Mouse (Mus musculus) olfactory bulb, adult 2 months (tissue): ENCODE results near the gene Nr2f1. TPM values are rescaled to one million over a fixed set of nuclear protein-coding genes. Genes with fewer than 3 reads are reported as not detected.

Experiments
- H3K27ac ChIP-seq: fragments of 200-500 bp; 2 replicates; pipeline ENCODE4 v1.5.1; 2012; ENCODE audit warnings: low read depth, low read length; ENCODE audit not compliant: insufficient read depth
- H3K4me1 ChIP-seq: fragments of 200-500 bp; 2 replicates; pipeline ENCODE4 v1.6.1; 2012; ENCODE audit warnings: low read length; ENCODE audit not compliant: control insufficient read depth, insufficient read depth
- H3K4me3 ChIP-seq: fragments of 200-500 bp; 2 replicates; pipeline ENCODE4 v1.5.1; 2012; ENCODE audit warnings: mild to moderate bottlenecking, low read depth, low read length, moderate library complexity; ENCODE audit not compliant: insufficient read depth
- CTCF ChIP-seq: fragments of 200-500 bp; IDR thresholded peaks from 2 replicates; pipeline ENCODE4 v1.5.1; 2012; ENCODE audit warnings: low read depth, mild to moderate bottlenecking, low read length, moderate library complexity; ENCODE audit not compliant: insufficient read depth
- POLR2A ChIP-seq: fragments of 200-500 bp; IDR thresholded peaks from 2 replicates; pipeline ENCODE4 v1.6.1; 2012; ENCODE audit warnings: mild to moderate bottlenecking, low read depth, low read length, moderate library complexity; ENCODE audit not compliant: insufficient read depth
- WGBS: fragments of 180-500 bp; shearing (Covaris S2); methylation state at CpG from one replicate; pipeline ENCODE4 v1.1.7; 2018; 5-methylcytosine and 5-hydroxymethylcytosine counted together
- polyA plus RNA-seq: library from polyadenylated mRNA; stranded (reverse); fragments of >200 nt; gene quantifications from 2 replicates; pipeline ENCODE4 v1.2.4, GENCODE M21; 2012; ENCODE audit warnings: low replicate concordance; ENCODE audit not compliant: missing spikeins, insufficient read depth, insufficient read length

The Nr2f1 gene
- polyA plus RNA-seq, 1 experiment, result not detected

DNA sequence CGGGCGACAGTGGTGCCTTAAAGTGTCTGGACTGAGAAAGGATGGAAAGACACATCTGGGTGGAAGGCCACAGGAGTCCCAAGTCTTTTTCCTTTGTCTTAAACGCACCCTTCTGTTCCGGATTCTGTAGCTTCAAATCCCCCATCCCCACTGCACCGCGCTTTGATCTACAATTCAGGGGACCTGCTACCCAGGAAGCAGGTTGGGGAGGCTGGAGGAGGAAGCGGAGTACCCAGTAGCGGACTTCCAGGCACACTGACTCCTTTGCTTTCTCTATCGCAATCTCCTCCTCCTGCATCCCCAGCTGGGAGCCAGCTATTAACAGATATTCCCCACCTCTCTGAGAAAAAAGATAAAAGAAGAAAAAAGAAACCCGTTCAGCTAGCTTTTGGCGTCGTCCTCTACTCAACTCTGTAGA, 10.1 kb upstream of the Nr2f1 start:
- WGBS, result 11% methylated on average over 12 of the region's 12 CpGs
- peak overlapping the region; percentile 41 for H3K4me3 ChIP-seq
- peak overlapping the region; percentile 71 for H3K27ac ChIP-seq
- H3K4me1 ChIP-seq, result peaks cover 24% of the 10 kb centered on the region
- TF ChIP-seq CTCF (no peak), POLR2A (no peak)

DNA sequence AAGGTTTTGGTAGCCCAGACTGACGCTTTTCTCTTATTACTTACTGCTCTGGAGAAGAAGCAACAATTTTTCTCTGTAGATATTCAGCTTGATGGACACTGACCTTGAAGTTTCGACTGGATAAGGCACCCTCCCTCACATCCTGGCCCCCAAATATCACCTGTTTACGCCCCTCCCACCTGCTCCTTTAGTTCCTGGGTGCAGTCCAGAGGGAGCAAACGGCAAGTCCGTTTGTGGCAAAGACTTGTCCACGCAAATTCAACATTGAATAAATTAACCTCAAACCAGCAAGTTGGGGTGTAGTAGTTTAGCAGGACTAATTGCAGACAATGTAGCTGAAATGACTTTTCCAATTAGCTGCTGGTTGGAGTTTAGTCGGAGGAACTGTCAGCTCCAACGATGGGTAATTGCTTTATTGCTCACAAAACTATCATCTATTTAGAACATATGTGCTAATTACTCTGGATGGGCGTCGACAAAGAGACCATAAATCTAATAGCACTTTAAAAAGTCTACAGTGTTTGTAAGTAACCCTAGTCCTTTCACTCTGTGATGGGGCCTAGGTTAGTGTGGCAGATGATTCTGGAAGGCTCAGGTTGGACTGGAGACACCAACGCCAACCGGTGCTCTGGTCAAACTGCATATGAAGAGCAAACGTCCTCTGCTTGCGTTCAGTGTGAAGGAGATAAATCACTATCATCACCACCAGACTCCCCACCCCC, 9.3 kb upstream of the Nr2f1 start:
- no peak for TF ChIP-seq CTCF
- no peak for TF ChIP-seq POLR2A
- Histone ChIP-seq H3K4me3 (no peak overlapping the region), H3K27ac (peak overlapping the region; percentile 42), H3K4me1 (peaks cover 24% of the 10 kb centered on the region)
- WGBS, result 25% methylated on average over 14 of the region's 14 CpGs

GRCm38 (mm10) chr13:78207796-78208645, 8.5 kb upstream of the Nr2f1 start:
- WGBS, result 25% methylated on average over 12 of the region's 12 CpGs
- no peak overlapping the region for H3K27ac ChIP-seq
- H3K4me3 ChIP-seq, result no peak overlapping the region
- peaks cover 25% of the 10 kb centered on the region for H3K4me1 ChIP-seq
- TF ChIP-seq CTCF (no peak), POLR2A (no peak)

GRCm38 (mm10) chr13:78206891-78207430, 7.4 kb upstream of the Nr2f1 start:
- no peak for TF ChIP-seq POLR2A
- TF ChIP-seq CTCF, result no peak
- no peak overlapping the region for H3K4me3 ChIP-seq
- H3K27ac ChIP-seq, result no peak overlapping the region
- 54% methylated on average over 7 of the region's 7 CpGs for WGBS
- H3K4me1 ChIP-seq, result peaks cover 23% of the 10 kb centered on the region

GRCm38 (mm10) chr13:78205426-78205825, 5.9 kb upstream of the Nr2f1 start:
- TF ChIP-seq POLR2A, result no peak
- TF ChIP-seq CTCF, result no peak
- H3K4me3 ChIP-seq, result no peak overlapping the region
- peaks cover 14% of the 10 kb centered on the region for H3K4me1 ChIP-seq
- H3K27ac ChIP-seq, result 0 out of 2 replicates have a peak overlapping the region, but pooled peaks have one; percentile 23

- WGBS, result 2% methylated on average over 34 of the region's 37 CpGs
These were observed 3.9 kb upstream of the Nr2f1 start for GRCm38 (mm10) chr13:78203348-78204061.

GRCm38 (mm10) chr13:78202574-78203347, 3.2 kb upstream of the Nr2f1 start:
- Histone ChIP-seq H3K4me1 (peaks cover 12% of the 10 kb centered on the region), H3K27ac (peak overlapping the region; percentile 92), H3K4me3 (peak overlapping the region; percentile 78)
- WGBS, result under 1% methylated on average over 47 of the region's 47 CpGs
- TF ChIP-seq CTCF, result no peak
- no peak for TF ChIP-seq POLR2A

More at GRCm38 (mm10) chr13:78203348-78204061, 3.9 kb upstream of the Nr2f1 start:
- H3K4me1 ChIP-seq, result 0 out of 2 replicates have a peak, but pooled peaks cover 8% of the 10 kb centered on the region
- no peak for TF ChIP-seq CTCF
- TF ChIP-seq POLR2A, result peak; percentile 40; the same call in 1 of the 2 replicates
- peak overlapping the region; percentile 78 for H3K4me3 ChIP-seq
- H3K27ac ChIP-seq, result peak overlapping the region; percentile 92
